Mouse (Mus musculus) lung, postnatal 0 days (tissue): ENCODE results near the gene Csdc2.

Experiments
- CTCF ChIP-seq: IDR thresholded peaks from 2 replicates; pipeline ENCODE4 v1.5.1; 2016; ENCODE audit warnings: antibody characterized with exemption, mild to moderate bottlenecking
- EP300 ChIP-seq: IDR thresholded peaks from 2 replicates; pipeline ENCODE4 v1.6.1; 2016; ENCODE audit warnings: antibody characterized with exemption, mild to moderate bottlenecking, control low read depth

DNA sequence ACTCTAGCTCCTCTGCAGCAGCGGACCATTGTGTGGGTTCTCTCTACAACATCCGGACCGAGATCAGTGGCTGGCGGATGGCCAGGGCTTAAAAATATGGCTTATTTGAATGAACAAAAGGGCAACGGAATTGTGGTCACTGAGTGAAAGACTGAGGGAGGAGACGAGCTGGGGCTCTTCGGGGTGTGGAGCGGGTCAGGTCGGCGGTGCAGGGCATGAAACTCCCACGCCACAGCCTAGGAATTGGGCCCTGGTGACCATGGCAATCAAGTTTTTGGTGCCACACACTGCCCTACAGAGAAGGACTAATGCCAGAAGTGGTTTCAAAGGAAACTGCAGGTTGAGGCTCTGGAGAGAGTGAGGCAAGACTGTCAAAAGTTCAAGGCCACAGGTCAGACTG is 8.3 kb upstream of the Csdc2 start:
- TF ChIP-seq CTCF (no peak), EP300 (no peak)
